Mouse (Mus musculus) liver, postnatal 0 days (tissue): ENCODE measurements at regions not wholly inside any gene's neighbourhood (a gene's known extent, or its start where the extent isn't known, plus 50 kb on each side); places are given as distances from the start of the nearest gene placed in this dataset.

Experiments
- ATAC-seq: fragments of 200-750 bp; cut with Nextera tagmentation; 2 replicates; pipeline ENCODE4 v1.8.0; 2017; ENCODE audit warnings: mild to moderate bottlenecking, moderate library complexity
- DNase-seq: peaks from one replicate; pipeline ENCODE4 v3.0.0-alpha.2; 2016
- H3K27ac ChIP-seq: fragments of 300-500 bp; sonication (generic); 2 replicates; pipeline ENCODE4 v1.5.1; 2014; ENCODE audit warnings: antibody characterized with exemption, moderate library complexity, mild to moderate bottlenecking, low read depth
- H3K27me3 ChIP-seq: fragments of 300-500 bp; sonication (generic); 2 replicates; pipeline ENCODE4 v1.6.1; 2014; ENCODE audit warnings: low read length, control low read depth, mixed read lengths; ENCODE audit not compliant: insufficient read depth
- H3K36me3 ChIP-seq: fragments of 300-500 bp; sonication (generic); replicated peaks from 2 replicates; pipeline ENCODE4 v1.6.1; 2014; ENCODE audit warnings: mild to moderate bottlenecking, control low read depth, low read length, moderate library complexity, mixed read lengths; ENCODE audit not compliant: insufficient read depth
- H3K4me1 ChIP-seq: fragments of 300-500 bp; sonication (generic); 2 replicates; pipeline ENCODE4 v1.6.1; 2014; ENCODE audit warnings: antibody characterized with exemption, mild to moderate bottlenecking, control low read depth; ENCODE audit not compliant: insufficient read depth
- H3K4me2 ChIP-seq: fragments of 300-500 bp; sonication (generic); 2 replicates; pipeline ENCODE4 v1.6.1; 2014; ENCODE audit warnings: low read depth, mild to moderate bottlenecking, low read length, moderate library complexity, mixed read lengths
- H3K4me3 ChIP-seq: fragments of 300-500 bp; sonication (generic); 2 replicates; pipeline ENCODE4 v1.5.1; 2014; ENCODE audit warnings: low read depth, low read length
- H3K9ac ChIP-seq: fragments of 300-500 bp; sonication (generic); replicated peaks from 2 replicates; pipeline ENCODE4 v1.6.1; 2014; ENCODE audit warnings: mild to moderate bottlenecking, moderate library complexity
- H3K9me3 ChIP-seq: fragments of 300-500 bp; sonication (generic); 2 replicates; pipeline ENCODE4 v1.6.1; 2016; ENCODE audit warnings: mild to moderate bottlenecking, control low read depth, low read length, mixed read lengths
- CTCF ChIP-seq: sonication (generic); IDR thresholded peaks from 2 replicates; pipeline ENCODE4 v1.5.1; 2016; ENCODE audit warnings: antibody characterized with exemption, low read depth
- EP300 ChIP-seq: IDR thresholded peaks from 2 replicates; pipeline ENCODE4 v1.6.1; 2016; ENCODE audit warnings: antibody characterized with exemption, low read depth, mild to moderate bottlenecking
- whole genome bisulfite sequencing: fragments of 180-500 bp; shearing (Covaris S2); extraction: QIAGEN DNeasy Blood & Tissue Kit; methylation state at CpG from one replicate; pipeline ENCODE4 v1.1.7; 2014; ENCODE audit not compliant: insufficient replicate concordance; 5-methylcytosine and 5-hydroxymethylcytosine counted together

DNA sequence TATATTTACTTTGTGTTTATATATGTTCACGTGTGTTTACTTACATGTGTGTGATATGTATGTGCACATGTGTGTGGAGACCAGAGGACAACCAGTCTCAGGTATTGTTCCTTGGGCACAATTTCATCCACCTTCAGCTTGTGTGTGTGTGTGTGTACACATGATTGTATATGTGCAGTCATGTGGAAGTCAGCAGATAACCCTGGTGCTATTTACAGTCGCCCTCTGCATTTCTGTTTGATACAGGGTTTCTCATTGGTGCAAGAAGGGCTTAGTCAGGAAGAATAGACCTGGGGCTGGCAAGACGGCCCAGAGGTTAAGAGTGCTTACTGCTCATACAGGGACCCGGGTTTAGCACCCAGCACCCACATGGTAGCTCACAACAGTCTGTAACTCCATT, 88.5 kb upstream of the Pgrmc2 start:
- H3K4me3 ChIP-seq = no peak overlapping the region
- H3K27me3 ChIP-seq = no peaks in the 10 kb centered on the region
- no peaks in the 10 kb centered on the region for H3K36me3 ChIP-seq
- H3K9me3 ChIP-seq = no peaks in the 10 kb centered on the region
- H3K4me1 ChIP-seq = peaks cover 14% of the 10 kb centered on the region
- H3K9ac ChIP-seq = no peak overlapping the region
- DNase-seq (peak; percentile 10), ATAC-seq (peak; percentile 64)
- TF ChIP-seq CTCF (no peak), EP300 (peak; percentile 67)
- peak overlapping the region; percentile 62 for H3K27ac ChIP-seq
- no peak overlapping the region for H3K4me2 ChIP-seq
- WGBS = 71% methylated on average over 4 of the region's 4 CpGs

GRCm38 (mm10) chr3:41170566-41170965, 87.7 kb upstream of the Pgrmc2 start:
- Histone ChIP-seq H3K4me1 (peaks cover 14% of the 10 kb centered on the region), H3K9ac (no peak overlapping the region), H3K27ac (peak overlapping the region; percentile 90), H3K9me3 (no peaks in the 10 kb centered on the region), H3K36me3 (no peaks in the 10 kb centered on the region), H3K4me3 (no peak overlapping the region), H3K4me2 (no peak overlapping the region), H3K27me3 (no peaks in the 10 kb centered on the region)
- TF ChIP-seq EP300 (no peak), CTCF (no peak)
- peak; percentile 11 for DNase-seq
- ATAC-seq = no peak
- 76% methylated on average over 6 of the region's 6 CpGs for WGBS

DNA sequence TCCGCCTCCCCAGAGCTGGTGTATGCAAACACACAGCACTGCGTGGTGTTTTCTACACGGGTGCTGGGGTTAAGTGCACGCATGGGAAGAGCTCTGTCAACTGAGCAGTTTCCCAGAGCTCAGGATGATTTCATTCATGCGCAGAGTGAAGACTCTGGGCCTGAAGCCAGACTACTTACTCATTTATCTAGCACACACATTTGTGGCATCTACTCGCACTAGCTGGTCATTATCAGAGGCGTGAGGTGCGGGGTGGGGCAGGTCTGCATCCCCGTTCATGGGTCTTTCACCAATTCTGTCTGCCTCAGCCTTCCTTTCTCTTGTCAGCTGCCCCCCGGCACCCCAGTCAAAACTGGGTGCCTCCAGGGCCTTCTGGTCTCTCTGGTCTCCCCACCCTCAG, 86.6 kb upstream of the Pgrmc2 start:
- Histone ChIP-seq H3K27ac (peak overlapping the region; percentile 90), H3K27me3 (no peaks in the 10 kb centered on the region), H3K9ac (peak overlapping the region; percentile 21), H3K4me1 (peaks cover 18% of the 10 kb centered on the region), H3K9me3 (no peaks in the 10 kb centered on the region), H3K4me2 (peak overlapping the region; percentile 44), H3K4me3 (no peak overlapping the region), H3K36me3 (no peaks in the 10 kb centered on the region)
- WGBS = 57% methylated on average over 10 of the region's 10 CpGs
- no peak for TF ChIP-seq CTCF
- peak; percentile 96 for TF ChIP-seq EP300
- DNase-seq = peak; percentile 65
- peak; percentile 94 for ATAC-seq

- Histone ChIP-seq H3K27ac (peak overlapping the region; percentile 85; the same call in 1 of the 2 replicates), H3K4me3 (no peak overlapping the region), H3K4me1 (peaks cover 22% of the 10 kb centered on the region), H3K36me3 (no peaks in the 10 kb centered on the region), H3K9me3 (no peaks in the 10 kb centered on the region), H3K4me2 (no peak overlapping the region), H3K9ac (no peak overlapping the region), H3K27me3 (no peaks in the 10 kb centered on the region)
- 80% methylated on average over 11 of the region's 11 CpGs for WGBS
- peak; percentile 47 for DNase-seq
- TF ChIP-seq EP300 (no peak), CTCF (peak; percentile 62)
- no peak for ATAC-seq
These were observed 85.5 kb upstream of the Pgrmc2 start for GRCm38 (mm10) chr3:41168181-41168967.

- Histone ChIP-seq H3K9ac (no peak overlapping the region), H3K9me3 (no peaks in the 10 kb centered on the region), H3K4me2 (no peak overlapping the region), H3K27me3 (no peaks in the 10 kb centered on the region), H3K4me1 (peaks cover 30% of the 10 kb centered on the region), H3K27ac (no peak overlapping the region), H3K36me3 (no peaks in the 10 kb centered on the region), H3K4me3 (no peak overlapping the region)
- no peak for TF ChIP-seq CTCF
- TF ChIP-seq EP300 = no peak
- 93% methylated on average over 3 of the region's 3 CpGs for WGBS
- DNase-seq (peak; percentile 8), ATAC-seq (no peak)
These were observed 84.6 kb upstream of the Pgrmc2 start for GRCm38 (mm10) chr3:41167476-41167875.

DNA sequence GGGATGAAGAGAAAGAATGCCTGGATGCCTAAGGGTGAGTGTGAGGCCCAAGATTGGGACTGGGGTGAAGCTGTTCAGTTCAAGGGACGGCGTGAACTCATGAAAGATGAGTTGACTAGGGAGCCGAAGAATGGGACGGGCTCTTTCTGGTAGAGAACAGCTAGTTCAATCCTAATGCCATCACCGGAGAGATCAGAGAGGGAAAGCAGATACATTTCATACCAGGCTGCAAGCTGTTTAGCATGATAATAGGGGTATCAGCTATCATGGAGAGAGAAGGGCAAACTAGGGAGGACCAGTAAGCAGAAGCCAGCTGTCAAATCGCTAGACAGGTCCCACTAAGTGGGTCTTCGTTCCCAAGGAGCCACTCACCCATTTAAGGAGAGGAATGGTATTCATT, 81.9 kb upstream of the Pgrmc2 start:
- no peaks in the 10 kb centered on the region for H3K9me3 ChIP-seq
- H3K4me1 ChIP-seq = peaks cover 24% of the 10 kb centered on the region
- H3K36me3 ChIP-seq = no peaks in the 10 kb centered on the region
- no peak for ATAC-seq
- WGBS = 82% methylated on average over 7 of the region's 7 CpGs
- no peak for TF ChIP-seq EP300
- TF ChIP-seq CTCF = no peak
- no peak overlapping the region for H3K4me3 ChIP-seq
- no peak overlapping the region for H3K9ac ChIP-seq
- H3K27ac ChIP-seq = no peak overlapping the region
- no peaks in the 10 kb centered on the region for H3K27me3 ChIP-seq
- no peak overlapping the region for H3K4me2 ChIP-seq
- peak; percentile 5 for DNase-seq
